Mouse (Mus musculus) left cerebral cortex, adult 9 months (tissue): ENCODE measurements around the gene Nop58.
"Not testable (repeated sequence)": the region's sequence is repeated elsewhere in the genome, so short reads cannot be mapped to it uniquely, and the experiment has no call there.

Experiments
- DNase-seq, 2 experiments: peaks; one replicate each; pipeline ENCODE4 v3.0.0; 2022; ENCODE audit warnings: low spot score in 2 of 2

Nop58 gene

DNA sequence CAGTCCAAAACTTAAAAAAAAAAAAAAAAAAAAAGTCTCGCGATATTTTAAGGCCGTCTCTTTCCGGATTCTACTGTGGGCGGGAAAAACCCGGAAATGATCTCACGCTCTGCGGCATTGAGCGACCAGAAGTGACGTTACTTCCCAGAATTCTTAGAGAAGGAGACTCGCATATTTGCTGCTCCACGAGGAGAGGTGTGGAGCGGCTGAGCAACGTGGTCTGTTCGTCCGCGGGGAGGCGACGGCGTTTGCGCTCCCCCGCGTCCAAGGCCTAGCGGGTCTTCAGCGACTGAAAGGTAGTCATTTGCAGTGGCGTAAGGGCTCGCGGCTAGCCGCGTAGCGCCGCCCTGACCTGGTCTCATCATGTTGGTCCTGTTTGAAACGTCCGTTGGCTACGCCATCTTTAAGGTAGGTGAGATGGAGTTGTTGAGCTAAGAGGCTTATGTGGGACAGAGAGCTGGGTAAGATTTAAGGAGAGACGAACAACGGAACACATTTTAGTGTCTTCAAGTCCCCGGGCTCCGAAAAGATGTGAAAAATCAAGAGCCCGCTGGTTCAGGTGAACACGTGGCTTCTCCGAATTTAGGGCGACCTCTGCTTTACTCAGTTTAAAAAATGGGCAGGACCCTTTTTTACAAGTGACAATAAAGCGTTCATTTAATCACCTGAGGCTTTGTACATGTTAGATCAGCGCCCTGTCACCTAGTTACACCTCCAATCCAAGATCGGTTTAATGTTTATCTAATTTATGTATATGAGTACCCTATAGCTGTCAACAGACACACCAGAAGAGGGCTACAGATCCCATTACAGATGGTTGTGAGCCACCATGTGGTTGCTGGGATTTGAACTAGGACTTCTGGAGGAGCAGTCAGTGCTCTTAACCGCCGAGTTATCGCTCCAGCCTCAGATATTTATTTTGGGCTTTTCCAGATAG lies at the start of gene Nop58:
Gene Nop58, plus strand, starts transcription at position 153 of the 937 bp plus-strand sequence.
- peak; percentile 88 to 93 for DNase-seq

DNA sequence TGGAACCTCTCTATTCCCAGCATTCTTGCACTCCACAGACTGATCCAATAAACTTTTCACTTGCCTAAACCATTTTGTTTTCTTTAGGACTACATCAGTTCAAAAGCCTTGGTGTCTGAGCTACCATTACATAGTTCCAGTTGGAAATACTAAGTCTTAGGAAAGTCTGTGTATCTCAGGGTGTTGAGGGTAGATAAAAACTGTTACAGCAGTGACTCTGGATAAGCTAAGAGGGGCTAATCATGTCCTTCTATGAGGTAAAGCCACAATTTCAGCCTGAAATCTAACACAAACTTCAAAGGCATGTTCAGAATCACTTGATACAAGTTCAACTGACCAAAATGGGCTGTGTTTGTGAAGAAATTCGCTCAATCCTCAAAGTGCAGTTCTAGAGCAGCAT lies 48.4 kb upstream of the Nop58 start:
- DNase-seq = no peak

GRCm38 (mm10) chr1:59638371-59638770 lies 46.4 kb upstream of the Nop58 start:
- DNase-seq = no peak

DNA sequence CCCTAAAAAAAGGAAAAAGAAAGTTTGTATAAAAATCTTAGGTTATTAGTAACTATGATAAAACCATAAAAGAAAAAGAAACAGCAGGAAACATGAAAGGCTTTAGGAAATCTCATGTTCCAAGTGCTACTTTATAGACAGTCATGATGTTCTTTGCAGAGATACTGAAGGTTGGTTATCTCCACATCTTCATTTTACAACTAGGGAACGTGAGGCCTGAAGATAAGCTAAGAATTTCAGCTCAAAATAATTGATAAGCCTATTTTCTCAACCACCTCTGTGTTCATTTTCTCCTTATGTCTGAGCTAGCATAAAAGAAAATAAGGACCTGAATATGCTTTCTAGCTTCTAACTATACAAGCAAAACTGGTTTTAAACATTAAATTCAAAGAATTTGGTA lies 42.3 kb upstream of the Nop58 start:
- no peak for DNase-seq

DNA sequence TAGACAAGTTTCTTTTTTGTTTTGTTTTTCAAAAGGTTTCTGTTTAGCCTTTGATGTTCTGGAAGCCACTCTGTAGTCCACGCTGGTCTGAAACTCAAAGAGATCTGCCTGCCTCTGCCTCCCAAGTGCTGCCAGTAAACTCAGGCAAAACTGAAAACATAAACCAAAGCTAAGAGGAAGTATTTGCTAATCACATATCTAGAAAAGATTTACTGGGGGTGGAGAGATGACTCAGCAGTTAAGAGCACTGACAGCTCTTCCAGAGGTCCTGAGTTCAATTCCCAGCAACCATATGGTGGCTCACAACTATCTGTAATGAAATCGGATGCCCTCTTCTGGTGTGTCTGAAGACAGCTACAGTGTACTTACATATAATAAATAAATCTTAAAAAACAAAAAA lies 38.3 kb upstream of the Nop58 start:
- not testable (repeated sequence) for DNase-seq

GRCm38 (mm10) chr1:59651201-59651819 lies 33.5 kb upstream of the Nop58 start:
- no peak for DNase-seq

DNA sequence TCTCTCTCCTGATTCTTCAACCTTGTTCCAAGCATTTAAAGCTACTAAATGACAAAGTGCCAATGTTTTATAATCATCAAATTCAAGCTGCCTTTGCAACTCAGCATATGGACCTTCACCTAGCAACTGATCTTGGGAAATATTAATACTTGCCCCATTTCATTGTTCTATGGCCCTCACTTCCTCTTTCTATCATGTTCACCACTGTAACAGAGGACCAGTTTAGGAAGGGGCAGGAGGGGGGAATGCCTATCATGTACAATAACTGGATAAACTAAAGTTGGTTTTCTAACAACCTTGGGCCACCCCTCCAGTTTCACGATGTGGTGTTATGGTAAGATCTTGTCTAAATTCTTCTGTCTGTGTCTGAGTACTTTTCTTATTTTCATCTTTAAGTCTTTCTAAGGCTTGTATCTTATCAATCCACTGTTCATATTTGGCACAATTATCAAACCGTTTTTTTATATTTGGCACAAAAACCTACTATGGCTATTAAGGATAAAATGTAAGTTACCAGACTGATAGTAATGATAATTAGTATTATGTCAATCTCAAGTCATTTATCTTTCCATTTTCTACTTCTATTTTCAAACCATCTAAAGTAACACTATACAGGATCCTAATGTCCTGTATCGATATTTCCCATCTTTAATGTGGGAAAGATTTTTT lies 31.4 kb upstream of the Nop58 start:
- DNase-seq = no peak

- no peak for DNase-seq
Observed at GRCm38 (mm10) chr1:59656244-59657171, 28.3 kb upstream of the Nop58 start.

GRCm38 (mm10) chr1:59663456-59664135 lies 21.2 kb upstream of the Nop58 start:
- no peak for DNase-seq

- no peak for DNase-seq
Observed at GRCm38 (mm10) chr1:59668871-59669270, 15.9 kb upstream of the Nop58 start.

GRCm38 (mm10) chr1:59669962-59670630 lies 14.7 kb upstream of the Nop58 start:
- DNase-seq = peak in 1 of 2 experiments; percentile 11

- peak; percentile 69 to 87 for DNase-seq
Observed at GRCm38 (mm10) chr1:59670641-59671168, 14.1 kb upstream of the Nop58 start, which contains the start of gene Sumo1. Gene Sumo1 (minus strand): TSS chr1:59670834.

GRCm38 (mm10) chr1:59673661-59674060 lies 11.1 kb upstream of the Nop58 start:
- DNase-seq = no peak

DNA sequence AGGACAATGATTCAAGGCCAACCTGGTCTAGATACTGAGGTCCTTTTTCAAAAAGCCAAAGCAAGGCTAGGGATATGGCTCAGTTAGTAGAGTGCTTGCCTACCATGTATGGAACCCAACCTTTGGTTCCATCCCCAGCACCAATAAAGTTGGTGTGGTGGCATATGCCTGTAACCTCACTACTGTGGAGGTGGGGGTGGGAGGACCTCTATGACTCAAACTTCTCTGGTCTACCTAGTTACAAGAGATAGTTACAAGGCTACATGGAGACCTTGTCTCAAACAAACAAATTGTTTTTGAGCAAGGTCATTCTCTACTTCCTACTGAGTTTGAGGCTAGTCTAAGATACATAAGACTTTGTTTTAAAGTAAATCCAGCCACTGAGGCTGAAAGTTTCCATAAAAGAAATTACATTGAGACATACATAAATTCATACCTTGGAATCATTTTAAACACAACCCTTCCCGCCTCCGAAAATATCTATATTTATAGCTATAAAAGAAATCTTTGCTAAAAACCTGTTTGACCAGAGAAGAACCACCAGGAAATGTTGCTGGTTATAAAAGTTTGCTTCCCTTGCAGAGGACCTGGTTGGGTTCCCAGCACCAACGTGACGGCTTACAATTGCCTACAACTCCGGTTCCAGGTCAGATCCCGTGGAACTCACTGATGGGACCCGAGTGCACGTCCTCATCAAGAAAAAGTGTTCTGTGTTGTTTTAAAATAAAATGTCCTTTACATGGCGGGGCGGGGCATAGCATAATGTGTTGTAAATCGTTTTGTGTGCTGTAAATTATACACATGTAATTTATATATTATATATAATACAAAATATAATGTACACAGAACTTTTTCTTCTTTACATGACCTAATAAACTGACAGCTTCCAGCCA lies 599 bp upstream of the Nop58 start:
- DNase-seq = peak in 1 of 2 experiments; percentile 40

GRCm38 (mm10) chr1:59687493-59687892 lies 2.7 kb downstream of the Nop58 start:
- no peak for DNase-seq

DNA sequence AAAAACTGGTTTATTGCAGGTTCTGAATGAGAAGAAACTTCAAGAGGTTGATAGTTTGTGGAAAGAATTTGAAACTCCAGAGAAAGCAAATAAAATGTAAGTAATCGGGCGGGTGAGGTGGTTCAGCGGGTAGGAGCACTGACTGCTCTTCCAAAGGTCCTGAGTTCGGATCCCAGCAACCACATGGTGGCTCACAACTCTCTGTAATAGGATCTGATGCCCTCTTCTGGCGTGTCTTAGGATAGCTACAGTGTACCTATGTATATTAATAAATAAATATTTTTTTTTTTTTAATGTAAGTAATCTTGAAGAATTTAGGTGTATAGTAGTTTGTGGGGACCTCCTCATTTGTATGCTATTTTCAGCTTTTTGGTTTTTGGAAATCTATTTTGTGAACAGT lies 5.7 kb downstream of the Nop58 start:
- DNase-seq = no peak

DNA sequence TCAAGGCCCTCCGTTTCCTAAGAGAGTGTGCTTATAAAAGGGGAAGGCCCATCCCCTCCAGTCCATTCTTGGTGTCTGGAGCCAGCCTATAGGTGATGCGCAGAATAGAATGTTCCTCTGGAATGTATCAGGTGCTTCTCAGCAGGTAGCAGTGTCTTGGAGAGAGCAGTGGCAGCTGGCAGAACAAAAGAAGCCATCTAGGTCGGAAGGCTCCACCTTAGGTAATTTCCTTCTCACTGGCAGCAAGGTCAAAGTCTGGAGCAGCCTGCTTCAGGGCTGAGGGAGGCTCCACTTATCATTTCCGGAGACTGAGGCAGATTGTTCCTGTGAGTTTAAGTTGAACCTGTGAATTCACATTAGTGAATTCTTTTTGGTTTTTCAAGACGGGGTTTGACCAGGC lies 13.0 kb downstream of the Nop58 start:
- DNase-seq = no peak

GRCm38 (mm10) chr1:59698207-59698606 lies 13.4 kb downstream of the Nop58 start:
- DNase-seq = no peak

GRCm38 (mm10) chr1:59701766-59702165 lies 17.0 kb downstream of the Nop58 start:
- DNase-seq = no peak
